Mouse (Mus musculus): ENCODE measurements around the gene Cdhr3.

GRCm38 (mm10) chr12:33066355-33066754, 26.3 kb downstream of the Cdhr3 start:
- TF ChIP-seq CTCF (IDR thresholded peaks at IDR 0.05; ENCODE audit: low read depth), result peak; percentile 33
- TF ChIP-seq EP300 (IDR thresholded peaks at IDR 0.05; ENCODE audit: low read depth), result no peak

Data from liver, embryonic 14.5 days (tissue).